Mouse (Mus musculus) limb, embryonic 15.5 days (tissue): ENCODE data around the gene Gm20683. TPM values are rescaled to one million over a fixed set of nuclear protein-coding genes. Genes with fewer than 3 reads are reported as not detected.

Source experiments
- ATAC-seq: fragments of 200-750 bp; cut with Nextera tagmentation; 2 replicates; pipeline ENCODE4 v1.8.0; 2017; ENCODE audit warnings: low read depth, moderate TSS enrichment; ENCODE audit not compliant: insufficient number of reproducible peaks, low FRiP score, low TSS enrichment
- H3K27ac ChIP-seq: fragments of 300-500 bp; sonication (generic); 2 replicates; pipeline ENCODE4 v1.5.1; 2015; ENCODE audit warnings: moderate library complexity, mild to moderate bottlenecking, inconsistent platforms
- H3K27me3 ChIP-seq: fragments of 300-500 bp; sonication (generic); 2 replicates; pipeline ENCODE4 v1.6.1; 2015; ENCODE audit warnings: inconsistent platforms
- H3K36me3 ChIP-seq: fragments of 300-500 bp; sonication (generic); 2 replicates; pipeline ENCODE4 v1.6.1; 2015; ENCODE audit warnings: inconsistent platforms
- H3K4me1 ChIP-seq: fragments of 300-500 bp; sonication (generic); 2 replicates; pipeline ENCODE4 v1.6.1; 2015; ENCODE audit warnings: inconsistent platforms
- H3K4me2 ChIP-seq: fragments of 300-500 bp; sonication (generic); 2 replicates; pipeline ENCODE4 v1.6.1; 2015; ENCODE audit warnings: mild to moderate bottlenecking, inconsistent platforms
- H3K4me3 ChIP-seq: fragments of 300-500 bp; sonication (generic); 2 replicates; pipeline ENCODE4 v1.5.1; 2015; ENCODE audit warnings: mild to moderate bottlenecking, inconsistent platforms
- H3K9ac ChIP-seq: fragments of 300-500 bp; sonication (generic); 2 replicates; pipeline ENCODE4 v1.6.1; 2015; ENCODE audit warnings: inconsistent platforms
- H3K9me3 ChIP-seq: fragments of 300-500 bp; sonication (generic); 2 replicates; pipeline ENCODE4 v1.6.1; 2016; ENCODE audit warnings: inconsistent platforms
- WGBS: fragments of 180-500 bp; shearing (Covaris S2); methylation state at CpG from one replicate; pipeline ENCODE4 v1.1.7; 2015; 5-methylcytosine and 5-hydroxymethylcytosine counted together
- polyA plus RNA-seq: library from polyadenylated mRNA; unstranded; fragments of >200 nt; fragmentation: Nextera tagmentation; extraction: Ambion mirVana; gene quantifications from 2 replicates; pipeline ENCODE4 v1.2.1, GENCODE M21; 2015

Gene Gm20683
- polyA plus RNA-seq, 1 experiment from 2014 or later, result 1.8 TPM

GRCm38 (mm10) chr17:25860832-25861703 is 19.5 kb upstream of the Gm20683 start, which contains the start of gene Wdr90:
Gene Wdr90 (minus strand): TSS chr17:25861501.
- no peaks in the 10 kb centered on the region for H3K9me3 ChIP-seq
- peak; percentile 91 for ATAC-seq
- WGBS, result 2% methylated on average over 65 of the region's 65 CpGs
- H3K27ac ChIP-seq, result peak within 1 kb of the TSS; percentile 87
- H3K36me3 ChIP-seq, result no peaks in the 10 kb centered on the region
- H3K4me2 ChIP-seq, result peak within 1 kb of the TSS; percentile 81
- peak within 1 kb of the TSS; percentile 64 for H3K4me3 ChIP-seq
- peak within 1 kb of the TSS; percentile 71 for H3K9ac ChIP-seq
- H3K27me3 ChIP-seq, result no peaks in the 10 kb centered on the region
- H3K4me1 ChIP-seq, result peaks cover 11% of the 10 kb centered on the region

- Histone ChIP-seq H3K4me1 (peaks cover 11% of the 10 kb centered on the region), H3K36me3 (peaks cover 3% of the 10 kb centered on the region; the same call in 1 of the 2 replicates), H3K9me3 (no peaks in the 10 kb centered on the region), H3K4me2 (peak overlapping the region; percentile 81), H3K27ac (no peak overlapping the region), H3K4me3 (peak overlapping the region; percentile 64; the same call in 1 of the 2 replicates), H3K9ac (no peak overlapping the region), H3K27me3 (no peaks in the 10 kb centered on the region)
- ATAC-seq, result no peak
- 86% methylated on average over 6 of the region's 6 CpGs for WGBS
Measured at GRCm38 (mm10) chr17:25860229-25860628, 18.7 kb upstream of the Gm20683 start.

GRCm38 (mm10) chr17:25844396-25844901 is 2.9 kb upstream of the Gm20683 start, which contains the start of gene Rhot2:
Gene Rhot2 (minus strand): TSS chr17:25844851.
- Histone ChIP-seq H3K4me3 (peak within 1 kb of the TSS; percentile 77), H3K27me3 (no peaks in the 10 kb centered on the region), H3K9me3 (no peaks in the 10 kb centered on the region), H3K9ac (peak within 1 kb of the TSS; percentile 68), H3K36me3 (peaks cover 64% of the 10 kb centered on the region), H3K4me2 (peak within 1 kb of the TSS; percentile 62), H3K27ac (peak within 1 kb of the TSS; percentile 89), H3K4me1 (peaks cover 18% of the 10 kb centered on the region)
- WGBS, result under 1% methylated on average over 21 of the region's 21 CpGs
- peak; percentile 89 for ATAC-seq

- ATAC-seq, result 0 out of 2 replicates have a peak, but pooled peaks have one; percentile 1
Measured at GRCm38 (mm10) chr17:25843636-25844395, 2.3 kb upstream of the Gm20683 start.

GRCm38 (mm10) chr17:25843122-25843521 is 1.6 kb upstream of the Gm20683 start:
- H3K9me3 ChIP-seq, result no peaks in the 10 kb centered on the region
- H3K4me3 ChIP-seq, result peak overlapping the region; percentile 77
- peaks cover 67% of the 10 kb centered on the region for H3K36me3 ChIP-seq
- WGBS, result 92% methylated on average over 4 of the region's 4 CpGs
- H3K4me1 ChIP-seq, result peaks cover 18% of the 10 kb centered on the region
- H3K9ac ChIP-seq, result 0 out of 2 replicates have a peak overlapping the region, but pooled peaks have one; percentile 68
- no peak overlapping the region for H3K27ac ChIP-seq
- peak overlapping the region; percentile 62 for H3K4me2 ChIP-seq
- ATAC-seq, result no peak
- H3K27me3 ChIP-seq, result no peaks in the 10 kb centered on the region

More at GRCm38 (mm10) chr17:25843636-25844395, 2.3 kb upstream of the Gm20683 start:
- peaks cover 66% of the 10 kb centered on the region for H3K36me3 ChIP-seq
- no peaks in the 10 kb centered on the region for H3K9me3 ChIP-seq
- H3K9ac ChIP-seq, result peak overlapping the region; percentile 68
- peak overlapping the region; percentile 89 for H3K27ac ChIP-seq
- peak overlapping the region; percentile 77 for H3K4me3 ChIP-seq
- H3K4me1 ChIP-seq, result peaks cover 18% of the 10 kb centered on the region
- 3% methylated on average over 35 of the region's 38 CpGs for WGBS
- peak overlapping the region; percentile 62 for H3K4me2 ChIP-seq
- no peaks in the 10 kb centered on the region for H3K27me3 ChIP-seq

GRCm38 (mm10) chr17:25842509-25842908 is 946 bp upstream of the Gm20683 start:
- H3K4me1 ChIP-seq, result peaks cover 21% of the 10 kb centered on the region
- peaks cover 65% of the 10 kb centered on the region for H3K36me3 ChIP-seq
- WGBS, result 72% methylated on average over 3 of the region's 3 CpGs
- H3K9ac ChIP-seq, result no peak overlapping the region
- H3K27me3 ChIP-seq, result no peaks in the 10 kb centered on the region
- H3K4me2 ChIP-seq, result no peak overlapping the region
- no peak overlapping the region for H3K4me3 ChIP-seq
- no peak overlapping the region for H3K27ac ChIP-seq
- no peak for ATAC-seq
- H3K9me3 ChIP-seq, result no peaks in the 10 kb centered on the region

GRCm38 (mm10) chr17:25840519-25840918 is 1.0 kb downstream of the Gm20683 start:
- peaks cover 53% of the 10 kb centered on the region for H3K36me3 ChIP-seq
- no peak overlapping the region for H3K4me2 ChIP-seq
- ATAC-seq, result no peak

GRCm38 (mm10) chr17:25839455-25840235 is 1.9 kb downstream of the Gm20683 start:
- Histone ChIP-seq H3K4me3 (no peak overlapping the region), H3K4me1 (peaks cover 44% of the 10 kb centered on the region), H3K9me3 (no peaks in the 10 kb centered on the region), H3K36me3 (peaks cover 61% of the 10 kb centered on the region), H3K4me2 (no peak overlapping the region), H3K27ac (no peak overlapping the region), H3K9ac (no peak overlapping the region), H3K27me3 (no peaks in the 10 kb centered on the region)
- 79% methylated on average over 14 of the region's 14 CpGs for WGBS
- no peak for ATAC-seq

More at GRCm38 (mm10) chr17:25840519-25840918, 1.0 kb downstream of the Gm20683 start:
- no peak overlapping the region for H3K27ac ChIP-seq
- no peaks in the 10 kb centered on the region for H3K9me3 ChIP-seq
- H3K9ac ChIP-seq, result no peak overlapping the region
- H3K4me1 ChIP-seq, result peaks cover 40% of the 10 kb centered on the region
- WGBS, result 96% methylated on average over 6 of the region's 6 CpGs
- H3K27me3 ChIP-seq, result no peaks in the 10 kb centered on the region
- no peak overlapping the region for H3K4me3 ChIP-seq

- Histone ChIP-seq H3K9me3 (no peaks in the 10 kb centered on the region), H3K27me3 (no peaks in the 10 kb centered on the region), H3K27ac (no peak overlapping the region), H3K4me2 (no peak overlapping the region), H3K4me1 (peaks cover 49% of the 10 kb centered on the region), H3K4me3 (no peak overlapping the region), H3K36me3 (peaks cover 61% of the 10 kb centered on the region), H3K9ac (no peak overlapping the region)
- 84% methylated on average over 4 of the region's 4 CpGs for WGBS
- ATAC-seq, result no peak
Measured at GRCm38 (mm10) chr17:25838904-25839303, 2.7 kb downstream of the Gm20683 start.

GRCm38 (mm10) chr17:25837533-25837932 is 4.0 kb downstream of the Gm20683 start:
- no peaks in the 10 kb centered on the region for H3K9me3 ChIP-seq
- WGBS, result 60% methylated on average over 3 of the region's 3 CpGs
- peak overlapping the region; percentile 38; the same call in 1 of the 2 replicates for H3K4me3 ChIP-seq
- ATAC-seq, result no peak
- H3K4me2 ChIP-seq, result peak overlapping the region; percentile 75; the same call in 1 of the 2 replicates
- 0 out of 2 replicates have a peak overlapping the region, but pooled peaks have one; percentile 47 for H3K27ac ChIP-seq
- peaks cover 42% of the 10 kb centered on the region for H3K4me1 ChIP-seq
- H3K27me3 ChIP-seq, result no peaks in the 10 kb centered on the region
- H3K36me3 ChIP-seq, result peaks cover 57% of the 10 kb centered on the region
- H3K9ac ChIP-seq, result 0 out of 2 replicates have a peak overlapping the region, but pooled peaks have one; percentile 41

- H3K36me3 ChIP-seq, result peaks cover 52% of the 10 kb centered on the region
- ATAC-seq, result no peak
- no peaks in the 10 kb centered on the region for H3K27me3 ChIP-seq
- no peaks in the 10 kb centered on the region for H3K9me3 ChIP-seq
- H3K27ac ChIP-seq, result peak within 1 kb of the TSS; percentile 47; the same call in 1 of the 2 replicates
- H3K4me3 ChIP-seq, result peak within 1 kb of the TSS; percentile 38
- peak within 1 kb of the TSS; percentile 86 for H3K4me2 ChIP-seq
- H3K9ac ChIP-seq, result peak within 1 kb of the TSS; percentile 41
- 3% methylated on average over 29 of the region's 29 CpGs for WGBS
- H3K4me1 ChIP-seq, result peaks cover 43% of the 10 kb centered on the region
Measured at GRCm38 (mm10) chr17:25837076-25837410, 4.5 kb downstream of the Gm20683 start, which contains the start of gene Rhbdl1. Gene Rhbdl1 (minus strand): TSS chr17:25837295.
